Mouse (Mus musculus) liver, embryonic 14.5 days (tissue): ENCODE data around the gene Psmd9. TPM values are rescaled to one million over a fixed set of nuclear protein-coding genes. Genes with fewer than 3 reads are reported as not detected.

Experiments used
- ATAC-seq: fragments of 200-750 bp; cut with Nextera tagmentation; 2 replicates; pipeline ENCODE4 v1.8.0; 2017; ENCODE audit warnings: moderate number of reproducible peaks, mild to moderate bottlenecking, moderate library complexity; ENCODE audit not compliant: insufficient read depth
- DNase-seq, 3 experiments: peaks; one replicate each; pipeline ENCODE4 v3.0.0-alpha.2; 2012 to 2013; ENCODE audit warnings: low read depth in 3 of 3, low spot score in 3 of 3
- H3K27ac ChIP-seq: fragments of 300-500 bp; sonication (generic); 2 replicates; pipeline ENCODE4 v1.5.1; 2014; ENCODE audit warnings: moderate library complexity, mild to moderate bottlenecking, control low read depth, inconsistent platforms
- H3K27me3 ChIP-seq: fragments of 300-500 bp; sonication (generic); 2 replicates; pipeline ENCODE4 v1.6.1; 2014; ENCODE audit warnings: mild to moderate bottlenecking, low read length, moderate library complexity; ENCODE audit not compliant: control insufficient read depth, insufficient read depth
- H3K36me3 ChIP-seq: fragments of 300-500 bp; sonication (generic); replicated peaks from 2 replicates; pipeline ENCODE4 v1.6.1; 2014; ENCODE audit warnings: low read depth; ENCODE audit not compliant: control insufficient read depth, insufficient read depth
- H3K4me1 ChIP-seq, 2 experiments: fragments of 200-500 bp in 1 of 2; fragments of 300-500 bp in 1 of 2; sonication (generic) in 1 of 2; replicated peaks; 2 replicates each; pipeline ENCODE4 v1.6.1; 2012 to 2014; ENCODE audit warnings: antibody characterized with exemption in 1 of 2, inconsistent platforms in 1 of 2, low read length in 1 of 2; ENCODE audit not compliant: control insufficient read depth in 2 of 2, insufficient read depth in 2 of 2
- H3K4me2 ChIP-seq: fragments of 300-500 bp; sonication (generic); 2 replicates; pipeline ENCODE4 v1.6.1; 2014; ENCODE audit warnings: low read depth, mild to moderate bottlenecking, control low read depth, moderate library complexity
- H3K4me3 ChIP-seq, 2 experiments: fragments of 200-500 bp in 1 of 2; fragments of 300-500 bp in 1 of 2; sonication (generic) in 1 of 2; 2 replicates each; pipeline ENCODE4 v1.5.1; 2012 to 2014; ENCODE audit warnings: low read depth in 2 of 2, low read length in 2 of 2, mild to moderate bottlenecking in 2 of 2, control low read depth in 1 of 2, inconsistent platforms in 1 of 2, moderate library complexity in 1 of 2; ENCODE audit not compliant: insufficient read depth in 1 of 2
- H3K9ac ChIP-seq: fragments of 300-500 bp; sonication (generic); replicated peaks from 2 replicates; pipeline ENCODE4 v1.6.1; 2014; ENCODE audit warnings: mild to moderate bottlenecking, control low read depth, moderate library complexity
- H3K9me3 ChIP-seq: fragments of 300-500 bp; sonication (generic); 2 replicates; pipeline ENCODE4 v1.6.1; 2016; ENCODE audit warnings: low read length, mixed read lengths; ENCODE audit not compliant: control insufficient read depth
- CTCF ChIP-seq: IDR thresholded peaks from 2 replicates; pipeline ENCODE4 v1.5.1; 2016; ENCODE audit warnings: antibody characterized with exemption, low read depth, control low read depth
- EP300 ChIP-seq: IDR thresholded peaks from 2 replicates; pipeline ENCODE4 v1.6.1; 2016; ENCODE audit warnings: antibody characterized with exemption, low read depth
- WGBS: fragments of 180-500 bp; shearing (Covaris S2); extraction: QIAGEN DNeasy Blood & Tissue Kit; methylation state at CpG from one replicate; pipeline ENCODE4 v1.1.7; 2014; ENCODE audit not compliant: insufficient replicate concordance; 5-methylcytosine and 5-hydroxymethylcytosine counted together
- polyA plus RNA-seq, 2 experiments: library from polyadenylated mRNA; depleted of rRNA in 1 of 2; stranded (reverse) in 1 of 2; unstranded in 1 of 2; fragments of >200 nt; fragmentation: Nextera tagmentation in 1 of 2; extraction: Ambion mirVana in 1 of 2; gene quantifications; 2 replicates each; pipeline versions ENCODE4 v1.2.1 to v1.2.3; 2012 to 2014

Psmd9 gene
- polyA plus RNA-seq, 2 experiments: 26.6 to 51.4 TPM

DNA sequence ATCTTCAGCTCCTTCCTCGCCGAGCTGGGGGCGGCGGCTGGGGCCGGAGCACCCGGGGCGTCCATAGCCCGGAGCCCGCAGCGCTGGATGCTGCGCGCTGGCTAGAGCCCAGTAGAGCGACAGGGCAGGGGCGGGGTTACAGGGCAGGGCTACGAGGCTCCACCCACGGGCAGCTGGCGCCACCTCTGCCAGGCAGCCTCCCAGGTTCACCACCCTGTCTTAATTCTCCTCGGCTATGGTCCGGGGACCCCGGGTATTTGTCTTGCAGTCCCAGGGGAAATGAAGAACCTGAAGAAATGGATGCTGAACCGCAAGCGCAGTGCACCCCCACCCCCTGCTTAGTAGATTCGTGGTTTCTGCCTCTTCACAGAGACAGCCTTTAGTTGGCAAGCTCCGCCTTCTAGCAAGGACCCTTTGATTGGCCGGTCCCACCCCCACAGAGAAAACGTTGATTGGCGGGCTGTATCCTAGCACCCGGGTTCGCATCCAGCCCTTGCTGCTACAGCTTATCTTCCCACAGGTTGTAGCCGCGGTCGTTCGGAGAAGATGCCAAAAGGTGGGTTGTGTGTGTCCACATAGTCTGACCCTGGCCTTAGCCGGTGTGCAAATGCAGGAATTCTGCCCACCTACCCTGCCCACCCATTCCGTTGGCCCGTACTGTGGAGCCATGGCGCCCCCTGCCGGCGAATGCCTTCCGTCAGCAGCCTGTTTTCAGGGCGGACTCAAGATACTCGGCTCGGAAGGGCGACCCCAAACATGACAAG lies 36.7 kb upstream of the Psmd9 start, which contains the start of gene Rhof:
TSS of gene Rhof (minus strand) at position 385 of the 764 bp plus-strand sequence.
- Histone ChIP-seq H3K36me3 (peaks cover 14% of the 10 kb centered on the region), H3K4me3 (peak within 1 kb of the TSS; percentile 50 to 59), H3K9me3 (no peaks in the 10 kb centered on the region), H3K4me2 (peak within 1 kb of the TSS; percentile 90), H3K27ac (peak within 1 kb of the TSS; percentile 62), H3K27me3 (no peaks in the 10 kb centered on the region), H3K4me1 (peaks cover 36 to 53% of the 10 kb centered on the region in 2 experiments), H3K9ac (peak within 1 kb of the TSS; percentile 52)
- under 1% methylated on average over 44 of the region's 44 CpGs for WGBS
- DNase-seq (peak; percentile 75 to 82 (median 80)), ATAC-seq (peak; percentile 78)
- no peak for TF ChIP-seq EP300
- peak; percentile 98 for TF ChIP-seq CTCF

- WGBS: 16% methylated on average over 18 of the region's 18 CpGs
- Histone ChIP-seq H3K9ac (no peak overlapping the region), H3K9me3 (no peaks in the 10 kb centered on the region), H3K36me3 (peaks cover 14% of the 10 kb centered on the region), H3K27ac (peak overlapping the region; percentile 62), H3K4me1 (peaks cover 39 to 57% of the 10 kb centered on the region in 2 experiments), H3K4me3 (peak overlapping the region in 1 of 2 experiments; percentile 59; a peak in 2 of 4 replicates), H3K4me2 (peak overlapping the region; percentile 90), H3K27me3 (no peaks in the 10 kb centered on the region)
- ATAC-seq (no peak), DNase-seq (no peak)
- peak; percentile 100 for TF ChIP-seq CTCF
- TF ChIP-seq EP300: peak; percentile 32; the same call in 1 of the 2 replicates
These were observed 36.0 kb upstream of the Psmd9 start for GRCm38 (mm10) chr5:123133083-123133783.

DNA sequence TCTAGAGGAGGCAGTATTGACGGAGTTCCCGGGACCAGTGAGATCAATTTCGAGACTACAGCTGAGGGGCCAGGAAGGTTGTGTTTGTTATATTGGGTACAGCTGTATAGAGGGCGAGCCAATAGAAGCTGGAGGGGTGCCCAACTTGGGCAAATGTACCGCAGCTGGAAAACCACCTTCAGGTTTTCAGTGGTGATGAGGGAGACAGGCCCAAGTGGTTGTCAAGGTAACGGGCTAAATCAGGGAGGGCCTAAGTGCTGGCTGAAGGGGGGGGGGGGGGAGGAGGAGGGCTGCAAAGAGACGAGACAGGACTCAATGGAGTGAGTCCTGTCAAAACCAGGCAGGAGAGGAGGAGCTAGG lies 35.4 kb upstream of the Psmd9 start:
- Histone ChIP-seq H3K27ac (no peak overlapping the region; the same call in 1 of the 2 replicates), H3K4me1 (peaks cover 39 to 52% of the 10 kb centered on the region in 2 experiments), H3K4me3 (no peak overlapping the region), H3K9me3 (no peaks in the 10 kb centered on the region), H3K27me3 (no peaks in the 10 kb centered on the region), H3K4me2 (no peak overlapping the region), H3K9ac (no peak overlapping the region), H3K36me3 (peaks cover 14% of the 10 kb centered on the region)
- no peak for TF ChIP-seq CTCF
- no peak for TF ChIP-seq EP300
- WGBS: 56% methylated on average over 7 of the region's 7 CpGs
- DNase-seq (no peak), ATAC-seq (no peak)

- ATAC-seq: no peak
- H3K27ac ChIP-seq: peak overlapping the region; percentile 26
- TF ChIP-seq CTCF (no peak), EP300 (no peak)
- H3K4me2 ChIP-seq: peak overlapping the region; percentile 100
- H3K9ac ChIP-seq: peak overlapping the region; percentile 18; the same call in 1 of the 2 replicates
- H3K4me3 ChIP-seq: peak overlapping the region in 1 of 2 experiments; percentile 74; a peak in 2 of 4 replicates
- no peaks in the 10 kb centered on the region for H3K27me3 ChIP-seq
- H3K36me3 ChIP-seq: peaks cover 14% of the 10 kb centered on the region
- no peaks in the 10 kb centered on the region for H3K9me3 ChIP-seq
- DNase-seq: no peak
- 48% methylated on average over 13 of the region's 13 CpGs for WGBS
- H3K4me1 ChIP-seq: peaks cover 39 to 50% of the 10 kb centered on the region in 2 experiments
These were observed 34.9 kb upstream of the Psmd9 start for GRCm38 (mm10) chr5:123134186-123134874.
